Mouse (Mus musculus): Measurements from ENCODE around the gene Ptgs1.

The Ptgs1 gene

DNA sequence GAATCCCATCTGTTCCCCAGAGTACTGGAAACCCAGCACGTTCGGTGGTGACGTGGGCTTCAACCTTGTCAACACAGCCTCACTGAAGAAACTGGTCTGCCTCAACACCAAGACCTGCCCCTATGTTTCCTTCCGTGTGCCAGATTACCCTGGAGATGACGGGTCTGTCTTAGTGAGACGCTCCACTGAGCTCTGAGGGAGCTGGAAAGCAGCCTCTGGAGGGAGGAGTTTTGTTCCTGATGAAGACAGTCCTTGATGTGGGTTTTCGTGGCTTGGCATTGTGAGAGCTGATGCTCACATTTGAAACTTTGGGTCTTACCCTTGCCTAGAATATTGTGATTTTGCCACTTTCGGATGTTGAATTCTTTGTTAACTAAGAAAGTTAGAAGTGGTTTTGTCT, 20.9 kb downstream of the Ptgs1 start:
- CTCF ChIA-PET = no interaction called here

DNA sequence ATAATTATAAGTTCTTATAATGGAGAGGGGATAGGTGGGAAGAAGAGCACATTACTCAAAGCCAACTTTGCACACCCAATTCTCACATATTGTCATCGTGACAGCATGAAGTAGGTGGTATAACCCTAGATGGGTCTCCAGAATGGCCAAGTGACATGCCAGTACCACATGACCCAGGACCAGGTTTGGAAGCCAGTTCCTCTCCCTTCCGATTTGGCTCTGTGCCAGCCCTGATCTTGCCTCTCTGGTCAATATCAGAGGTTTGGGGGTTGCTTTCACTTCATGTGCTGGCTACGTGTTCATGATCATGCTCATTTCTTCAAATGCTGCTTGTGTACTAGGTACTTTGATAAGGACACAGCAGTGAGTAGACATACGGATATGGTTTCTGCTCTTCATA, 22.3 kb downstream of the Ptgs1 start:
- CTCF ChIA-PET = no interaction called here

DNA sequence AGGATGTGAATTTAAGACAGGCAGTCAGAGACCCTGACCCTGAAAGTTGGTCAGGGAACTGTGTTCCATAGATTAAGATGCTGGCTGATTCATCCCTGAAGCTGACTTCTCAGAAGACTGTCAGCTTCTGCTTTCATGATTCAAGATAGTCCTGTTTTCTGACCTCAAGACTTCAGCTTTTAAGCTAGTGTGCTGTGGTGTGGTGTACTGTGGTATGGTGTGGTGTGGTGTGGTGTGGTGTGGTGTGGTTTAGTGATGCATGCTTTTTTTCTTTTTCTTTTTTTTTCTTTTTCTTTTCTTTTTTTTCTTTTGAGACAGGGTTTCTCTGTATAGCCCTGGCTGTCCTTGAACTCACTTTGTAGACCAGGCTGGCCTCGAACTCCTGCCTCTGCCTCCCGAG, 24.2 kb downstream of the Ptgs1 start:
- CTCF ChIA-PET = no interaction called here

DNA sequence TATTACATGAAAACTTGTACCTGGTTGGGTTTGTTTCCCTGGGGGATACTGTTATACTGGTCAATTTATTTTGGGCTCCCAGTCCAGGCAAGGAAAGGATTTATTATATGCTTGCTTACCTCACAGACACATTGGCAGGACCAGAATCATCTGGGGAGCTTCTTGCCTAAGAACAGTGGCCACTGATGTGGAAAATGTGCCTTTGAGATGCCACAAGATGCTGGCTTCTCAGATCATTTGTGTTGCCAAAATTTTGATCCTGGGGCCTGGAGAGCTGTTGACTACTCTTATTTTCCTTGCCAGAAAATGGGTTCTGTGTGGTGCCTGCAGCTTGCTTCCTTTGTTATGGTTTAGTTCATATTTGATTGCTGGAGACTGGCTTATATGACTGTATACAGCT, 26.7 kb downstream of the Ptgs1 start:
- CTCF ChIA-PET = no interaction called here

DNA sequence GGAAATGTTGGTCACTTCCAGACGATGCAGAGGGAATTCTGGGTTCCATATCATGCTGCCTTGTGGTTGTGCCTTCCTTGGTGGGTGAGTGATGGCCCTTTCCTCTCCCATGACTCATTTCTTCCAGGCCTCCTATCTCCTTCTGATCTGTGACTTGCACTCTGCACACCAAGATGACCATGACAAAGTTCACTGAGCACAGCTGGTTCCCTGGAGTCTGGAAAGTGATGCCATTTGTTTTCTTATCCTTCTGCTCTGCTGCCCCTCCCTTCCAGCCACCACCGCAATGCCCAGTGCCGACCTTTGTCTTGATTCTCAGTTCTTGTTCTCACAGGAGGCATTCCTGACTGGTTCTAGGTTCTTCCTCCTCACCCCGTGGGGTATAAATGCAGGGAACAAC, 29.2 kb downstream of the Ptgs1 start:
- CTCF ChIA-PET = no interaction called here

- CTCF ChIA-PET = no interaction called here
These were observed 29.7 kb downstream of the Ptgs1 start for GRCm38 (mm10) chr2:36259798-36260540.

- CTCF ChIA-PET = interaction anchor here (0.6 kb wide), 1 partner anchor 12 kb away, joined by 4 read pairs; no protein-coding TSS in a partner anchor
These were observed 31.8 kb downstream of the Ptgs1 start for GRCm38 (mm10) chr2:36262025-36262424.

GRCm38 (mm10) chr2:36269458-36269857, 39.2 kb downstream of the Ptgs1 start:
- CTCF ChIA-PET = no interaction called here

GRCm38 (mm10) chr2:36270186-36270585, 40.0 kb downstream of the Ptgs1 start:
- CTCF ChIA-PET = no interaction called here

- CTCF ChIA-PET = no interaction called here
These were observed 40.9 kb downstream of the Ptgs1 start for GRCm38 (mm10) chr2:36271085-36271484.

DNA sequence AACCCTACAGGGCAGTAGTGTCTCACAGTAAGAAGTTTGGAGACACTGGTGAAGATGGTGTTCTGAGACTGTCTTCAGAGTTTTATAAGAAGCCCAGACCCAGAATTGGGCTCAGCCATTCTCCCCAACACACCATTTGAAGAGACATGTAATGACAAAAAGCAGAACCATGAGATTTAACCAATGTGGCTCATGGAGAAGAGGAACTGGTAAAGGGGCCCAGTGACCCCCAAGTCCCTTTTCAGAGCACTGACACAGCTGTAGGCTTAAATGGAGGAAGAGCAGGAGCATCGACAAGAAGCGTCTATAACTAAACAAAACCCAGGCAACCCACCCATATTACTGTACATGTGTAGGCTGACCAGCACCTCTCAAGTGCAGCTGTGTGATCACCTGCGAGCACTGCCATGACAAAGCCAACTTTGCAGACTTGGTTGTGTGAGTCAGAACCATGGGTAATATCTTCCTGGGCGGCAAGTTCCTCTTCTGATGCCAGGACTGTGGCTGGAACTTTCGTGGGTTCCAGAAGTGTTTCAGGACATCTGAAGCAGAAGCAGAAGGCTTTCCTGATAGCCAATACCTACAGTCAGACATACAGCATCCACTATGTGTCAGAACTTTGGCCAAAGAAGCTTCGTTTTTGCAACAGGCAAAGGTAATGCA, 42.2 kb downstream of the Ptgs1 start:
- CTCF ChIA-PET = no interaction called here

DNA sequence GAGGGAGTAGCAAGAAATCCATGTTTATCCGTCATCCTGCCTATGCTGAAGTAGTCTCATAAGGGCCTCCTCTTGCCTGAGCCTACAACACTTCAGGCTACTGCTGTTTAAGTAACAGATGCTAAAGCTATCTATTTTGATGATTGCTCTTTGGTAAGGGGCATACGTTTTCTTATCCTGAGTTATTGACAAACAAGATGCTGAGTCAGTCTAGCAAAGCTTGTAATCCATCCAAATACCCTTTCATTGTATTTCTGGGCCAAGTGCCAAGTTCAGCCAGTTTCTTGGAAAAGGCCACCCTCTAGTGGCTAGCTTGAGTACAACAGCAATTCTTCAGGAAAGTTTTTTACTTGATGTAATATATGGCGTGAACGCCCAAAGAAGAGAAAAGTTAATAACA, 46.2 kb downstream of the Ptgs1 start:
- CTCF ChIA-PET = no interaction called here

- CTCF ChIA-PET = no interaction called here
These were observed 48.5 kb downstream of the Ptgs1 start for GRCm38 (mm10) chr2:36278760-36279159.

- CTCF ChIA-PET = no interaction called here
These were observed 50.9 kb downstream of the Ptgs1 start for GRCm38 (mm10) chr2:36281138-36281537.

DNA sequence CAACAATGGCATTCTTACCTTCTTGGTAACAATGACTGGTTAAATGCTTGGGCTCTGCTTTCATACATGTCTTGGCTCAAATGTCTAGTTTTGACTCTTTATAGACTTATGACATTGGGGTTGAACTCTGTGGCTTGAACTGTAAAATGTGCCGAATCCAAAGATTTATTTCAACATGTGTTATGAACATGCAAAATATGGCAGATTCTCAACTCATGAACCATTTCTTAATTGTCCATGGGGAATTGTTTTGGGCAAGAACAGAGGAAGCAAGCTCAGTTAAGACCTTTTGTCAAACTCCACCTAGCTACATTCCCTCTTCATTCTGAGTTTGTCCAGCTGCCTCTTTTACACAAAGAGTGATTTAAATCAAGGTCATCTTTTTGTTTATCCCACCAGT, 52.1 kb downstream of the Ptgs1 start:
- CTCF ChIA-PET = no interaction called here

All from spleen, embryonic (tissue).